Mouse (Mus musculus) lung, adult 2 months (tissue): ENCODE data around the gene Myo7a. TPM values are rescaled to one million over a fixed set of nuclear protein-coding genes. Genes with fewer than 3 reads are reported as not detected.

Source experiments
- DNase-seq: peaks from one replicate; pipeline ENCODE4 v3.0.0; 2022
- H3K4me1 ChIP-seq: fragments of 200-500 bp; 2 replicates; pipeline ENCODE4 v1.6.1; 2011; ENCODE audit warnings: low read length; ENCODE audit not compliant: control insufficient read depth, insufficient read depth
- H3K4me3 ChIP-seq: fragments of 200-500 bp; replicated peaks from 2 replicates; pipeline ENCODE3; 2011; ENCODE audit warnings: low read depth, mild to moderate bottlenecking, control low read depth, low read length; ENCODE audit errors: extremely low read depth
- CTCF ChIP-seq: fragments of 200-500 bp; IDR thresholded peaks from 2 replicates; pipeline ENCODE4 v1.5.1; 2011; ENCODE audit warnings: mild to moderate bottlenecking, low read length, control low read depth; ENCODE audit not compliant: insufficient read depth
- POLR2A ChIP-seq: fragments of 200-500 bp; IDR thresholded peaks from 2 replicates; pipeline ENCODE4 v1.6.1; 2011; ENCODE audit warnings: low read depth, mild to moderate bottlenecking, control low read depth, low read length, borderline replicate concordance; ENCODE audit errors: extremely low read depth
- WGBS: fragments of 180-500 bp; shearing (Covaris S2); methylation state at CpG from one replicate; pipeline ENCODE4 v1.1.7; 2018; 5-methylcytosine and 5-hydroxymethylcytosine counted together
- polyA plus RNA-seq: library from polyadenylated mRNA; depleted of rRNA; stranded (reverse); fragments of >200 nt; gene quantifications from 2 replicates; pipeline ENCODE4 v1.2.3, GENCODE M21; 2012

The Myo7a gene
- polyA plus RNA-seq, 1 experiment, result 30.8 TPM

GRCm38 (mm10) chr7:98142648-98143047 is 23.3 kb upstream of the Myo7a start:
- H3K4me1 ChIP-seq, result no peaks in the 10 kb centered on the region
- no peak for DNase-seq
- WGBS, result 95% methylated on average over 3 of the region's 3 CpGs
- TF ChIP-seq POLR2A, result no peak
- TF ChIP-seq CTCF, result no peak
- H3K4me3 ChIP-seq, result no peak overlapping the region

GRCm38 (mm10) chr7:98142247-98142646 is 22.9 kb upstream of the Myo7a start:
- WGBS, result 85% methylated on average over 8 of the region's 8 CpGs
- TF ChIP-seq POLR2A (no peak), CTCF (no peak)

GRCm38 (mm10) chr7:98141206-98141605 is 21.9 kb upstream of the Myo7a start:
- Histone ChIP-seq H3K4me3 (no peak overlapping the region), H3K4me1 (no peaks in the 10 kb centered on the region)
- 43% methylated on average over 3 of the region's 3 CpGs for WGBS
- DNase-seq, result no peak
- peak; percentile 33; the same call in 1 of the 2 replicates for TF ChIP-seq CTCF
- no peak for TF ChIP-seq POLR2A

More at GRCm38 (mm10) chr7:98142247-98142646, 22.9 kb upstream of the Myo7a start:
- no peaks in the 10 kb centered on the region for H3K4me1 ChIP-seq
- no peak for DNase-seq
- no peak overlapping the region for H3K4me3 ChIP-seq

GRCm38 (mm10) chr7:98140597-98140996 is 21.3 kb upstream of the Myo7a start:
- Histone ChIP-seq H3K4me1 (no peaks in the 10 kb centered on the region), H3K4me3 (no peak overlapping the region)
- TF ChIP-seq CTCF (no peak), POLR2A (no peak)
- 31% methylated on average over 2 of the region's 2 CpGs for WGBS
- no peak for DNase-seq

GRCm38 (mm10) chr7:98139216-98139615 is 19.9 kb upstream of the Myo7a start:
- Histone ChIP-seq H3K4me3 (no peak overlapping the region), H3K4me1 (no peaks in the 10 kb centered on the region)
- DNase-seq, result no peak
- TF ChIP-seq CTCF (no peak), POLR2A (no peak)
- 55% methylated on average over 9 of the region's 9 CpGs for WGBS

GRCm38 (mm10) chr7:98137995-98138394 is 18.7 kb upstream of the Myo7a start:
- WGBS, result 39% methylated on average over 2 of the region's 2 CpGs
- DNase-seq, result no peak
- H3K4me1 ChIP-seq, result no peaks in the 10 kb centered on the region
- no peak overlapping the region for H3K4me3 ChIP-seq
- no peak for TF ChIP-seq CTCF
- TF ChIP-seq POLR2A, result no peak

- Histone ChIP-seq H3K4me1 (no peaks in the 10 kb centered on the region), H3K4me3 (no peak overlapping the region)
- no peak for DNase-seq
- no peak for TF ChIP-seq CTCF
- TF ChIP-seq POLR2A, result no peak
- 51% methylated on average over 3 of the region's 3 CpGs for WGBS
Observed at GRCm38 (mm10) chr7:98137583-98137982, 18.3 kb upstream of the Myo7a start.

- Histone ChIP-seq H3K4me1 (no peaks in the 10 kb centered on the region), H3K4me3 (no peak overlapping the region)
- no peak for DNase-seq
- WGBS, result 97% methylated on average over 8 of the region's 8 CpGs
- TF ChIP-seq POLR2A (no peak), CTCF (no peak)
Observed at GRCm38 (mm10) chr7:98131751-98132150, 12.4 kb upstream of the Myo7a start.

GRCm38 (mm10) chr7:98125473-98125872 is 6.1 kb upstream of the Myo7a start:
- TF ChIP-seq CTCF, result peak; percentile 52
- no peak for TF ChIP-seq POLR2A
- 42% methylated on average over 5 of the region's 5 CpGs for WGBS
- peak; percentile 41 for DNase-seq
- Histone ChIP-seq H3K4me1 (peaks cover under 1% of the 10 kb centered on the region; the same call in 1 of the 2 replicates), H3K4me3 (no peak overlapping the region)

GRCm38 (mm10) chr7:98124701-98125100 is 5.4 kb upstream of the Myo7a start:
- no peak for TF ChIP-seq POLR2A
- TF ChIP-seq CTCF, result no peak
- Histone ChIP-seq H3K4me1 (peaks cover 2% of the 10 kb centered on the region; the same call in 1 of the 2 replicates), H3K4me3 (no peak overlapping the region)
- DNase-seq, result no peak
- 30% methylated on average over 5 of the region's 5 CpGs for WGBS

- DNase-seq, result no peak
- 39% methylated on average over 8 of the region's 8 CpGs for WGBS
- peaks cover 7% of the 10 kb centered on the region for H3K4me1 ChIP-seq
- TF ChIP-seq CTCF (no peak), POLR2A (no peak)
- H3K4me3 ChIP-seq, result no peak overlapping the region
Observed at GRCm38 (mm10) chr7:98121673-98122072, 2.3 kb upstream of the Myo7a start.
